In genomic region chr8:121912831-121913230, GRCm38 (mm10) we compare ENCODE assay signal across 32 mouse cellular contexts. TPM values are rescaled to one million over a fixed set of nuclear protein-coding genes. Genes with fewer than 3 reads are reported as not detected.
DNase-seq lines count a peak whose midpoint lies in the region; ATAC-seq and TF ChIP-seq lines count a peak whose summit lies in the region.
"Had no signal": no experiment of that assay in that cellular context is flagged by ENCODE, and none has a peak within 500 bp of the region (broad histone marks: within the 10 kb centered on the region; RNA-seq: fewer than 3 reads in every experiment).

No protein-coding gene starts in this region.

- intact Hi-C loops in heart, postnatal 14 days (cut with DNase I), result no loop called here

- H3K4me1 ChIP-seq in hindbrain, embryonic 13.5 days (replicated peaks), result peaks cover 4% of the 10 kb centered on the region
- no peaks in the 10 kb centered on the region for H3K4me1 ChIP-seq in hindbrain, embryonic 11.5 days (replicated peaks; ENCODE audit: control insufficient read depth, insufficient read depth, low read length)
- peaks cover 14% of the 10 kb centered on the region for H3K4me1 ChIP-seq in liver, postnatal 0 days (ENCODE audit: insufficient read depth)
- peaks cover 20% of the 10 kb centered on the region for H3K4me1 ChIP-seq in liver, embryonic 11.5 days (replicated peaks; ENCODE audit: control insufficient read depth, insufficient read depth, low read length)
- H3K4me1 ChIP-seq in olfactory bulb, adult 2 months (ENCODE audit: control insufficient read depth, insufficient read depth, low read length), result peaks cover 5% of the 10 kb centered on the region; the same call in 1 of the 2 replicates

- TF ChIP-seq CTCF in liver, postnatal 0 days (IDR thresholded peaks at IDR 0.05; ENCODE audit: low read depth), result no peak
- TF ChIP-seq CTCF in olfactory bulb, adult 2 months (IDR thresholded peaks at IDR 0.05; ENCODE audit: insufficient read depth, low read depth, low read length), result no peak

- TF ChIP-seq POLR2A in olfactory bulb, adult 2 months (IDR thresholded peaks at IDR 0.05; ENCODE audit: insufficient read depth, low read depth, low read length), result no peak

- no peak for TF ChIP-seq EP300 in liver, postnatal 0 days (IDR thresholded peaks at IDR 0.05; ENCODE audit: low read depth)

- ATAC-seq in hindbrain, embryonic 13.5 days (ENCODE audit: low FRiP score), result no peak
- no peak for ATAC-seq in hindbrain, embryonic 11.5 days (ENCODE audit: low FRiP score)
- no peak for ATAC-seq in liver, postnatal 0 days
- peak; percentile 58; the same call in 1 of the 2 replicates for ATAC-seq in liver, embryonic 11.5 days (replicated peaks; ENCODE audit: low FRiP score)
- ATAC-seq: forebrain, postnatal 0 days; intestine, embryonic 15.5 days had no signal

- H3K9me3 ChIP-seq in hindbrain, embryonic 13.5 days, result no peaks in the 10 kb centered on the region
- no peaks in the 10 kb centered on the region for H3K9me3 ChIP-seq in hindbrain, embryonic 11.5 days (ENCODE audit: control insufficient read depth, low read length)
- no peaks in the 10 kb centered on the region for H3K9me3 ChIP-seq in liver, postnatal 0 days (ENCODE audit: low read length)
- H3K9me3 ChIP-seq in liver, embryonic 11.5 days (ENCODE audit: control insufficient read depth, low read length), result no peaks in the 10 kb centered on the region
- H3K9me3 ChIP-seq: embryonic facial prominence, embryonic 13.5 days; forebrain, embryonic 10.5 days; heart, embryonic 13.5 days; intestine, embryonic 15.5 days; lung, embryonic 15.5 days; neural tube, embryonic 15.5 days; stomach, embryonic 15.5 days had no signal

- peak overlapping the region; percentile 44; the same call in 1 of the 2 replicates for H3K27ac ChIP-seq in hindbrain, embryonic 13.5 days
- H3K27ac ChIP-seq in hindbrain, embryonic 11.5 days (ENCODE audit: low read depth, low read length), result no peak overlapping the region
- no peak overlapping the region for H3K27ac ChIP-seq in liver, postnatal 0 days (ENCODE audit: low read depth)
- no peak overlapping the region for H3K27ac ChIP-seq in liver, embryonic 11.5 days (ENCODE audit: low read depth, low read length)
- H3K27ac ChIP-seq in olfactory bulb, adult 2 months (ENCODE audit: insufficient read depth, low read depth, low read length), result 0 out of 2 replicates have a peak overlapping the region, but pooled peaks have one; percentile 2
- H3K27ac ChIP-seq: embryonic facial prominence, embryonic 13.5 days; forebrain, embryonic 10.5 days; heart, embryonic 13.5 days; hindbrain, embryonic 14.5 days; intestine, embryonic 15.5 days; lung, embryonic 15.5 days; neural tube, embryonic 15.5 days; stomach, embryonic 15.5 days had no signal

- 71% methylated on average over 3 of the region's 3 CpGs for WGBS in hindbrain, embryonic 13.5 days
- 68% methylated on average over 3 of the region's 3 CpGs for WGBS in hindbrain, embryonic 11.5 days
- WGBS in liver, postnatal 0 days (ENCODE audit: insufficient replicate concordance), result 70% methylated on average over 3 of the region's 3 CpGs
- WGBS in liver, embryonic 11.5 days, result 68% methylated on average over 3 of the region's 3 CpGs
- WGBS in olfactory bulb, adult 2 months, result 73% methylated on average over 3 of the region's 3 CpGs

- no peaks in the 10 kb centered on the region for H3K36me3 ChIP-seq in hindbrain, embryonic 13.5 days
- H3K36me3 ChIP-seq in hindbrain, embryonic 11.5 days (ENCODE audit: control insufficient read depth, insufficient read depth, low read length), result no peaks in the 10 kb centered on the region
- H3K36me3 ChIP-seq in liver, postnatal 0 days (replicated peaks; ENCODE audit: insufficient read depth, low read length), result no peaks in the 10 kb centered on the region
- H3K36me3 ChIP-seq in liver, embryonic 11.5 days (ENCODE audit: control insufficient read depth, insufficient read depth, low read length), result no peaks in the 10 kb centered on the region
- H3K36me3 ChIP-seq: embryonic facial prominence, embryonic 13.5 days; forebrain, embryonic 10.5 days; heart, embryonic 13.5 days; intestine, embryonic 15.5 days; lung, embryonic 15.5 days; neural tube, embryonic 15.5 days; stomach, embryonic 15.5 days had no signal

- no peak overlapping the region for H3K9ac ChIP-seq in hindbrain, embryonic 13.5 days
- H3K9ac ChIP-seq in hindbrain, embryonic 11.5 days (ENCODE audit: low read depth, low read length), result no peak overlapping the region
- no peak overlapping the region for H3K9ac ChIP-seq in liver, postnatal 0 days (replicated peaks)
- H3K9ac ChIP-seq in liver, embryonic 11.5 days (ENCODE audit: low read depth, low read length), result no peak overlapping the region
- H3K9ac ChIP-seq: embryonic facial prominence, embryonic 13.5 days; forebrain, postnatal 0 days; heart, embryonic 13.5 days; hindbrain, embryonic 14.5 days; intestine, embryonic 15.5 days; lung, embryonic 15.5 days; neural tube, embryonic 15.5 days; stomach, embryonic 15.5 days had no signal

- H3K4me2 ChIP-seq in hindbrain, embryonic 13.5 days, result no peak overlapping the region
- H3K4me2 ChIP-seq in hindbrain, embryonic 11.5 days (replicated peaks; ENCODE audit: low read depth, low read length), result no peak overlapping the region
- no peak overlapping the region for H3K4me2 ChIP-seq in liver, postnatal 0 days (ENCODE audit: low read depth, low read length)
- no peak overlapping the region for H3K4me2 ChIP-seq in liver, embryonic 11.5 days
- H3K4me2 ChIP-seq: embryonic facial prominence, embryonic 13.5 days; heart, embryonic 13.5 days; hindbrain, embryonic 14.5 days; intestine, embryonic 15.5 days; lung, embryonic 15.5 days; midbrain, embryonic 11.5 days; neural tube, embryonic 15.5 days; stomach, embryonic 15.5 days had no signal

- no peak for DNase-seq in hindbrain, embryonic 11.5 days (ENCODE audit: low spot score)
- peak; percentile 32 for DNase-seq in liver
- DNase-seq in liver, postnatal 0 days, result no peak
- DNase-seq in liver, embryonic 11.5 days (ENCODE audit: low spot score), result no peak
- no peak for DNase-seq in heart, postnatal 14 days
- DNase-seq: adrenal gland, postnatal 14 days; cerebellum, adult 11-12 months; cerebellum, adult 9-11 months; forebrain, postnatal 0 days; kidney, adult 2 months; kidney, postnatal 36 days; layer of hippocampus, postnatal 36 days; lung, postnatal 36 days; right cerebral cortex, postnatal 25 days; thymus, adult 18-20 months; thymus, postnatal 36 days had no signal

- no peak overlapping the region for H3K4me3 ChIP-seq in hindbrain, embryonic 13.5 days
- no peak overlapping the region for H3K4me3 ChIP-seq in hindbrain, embryonic 11.5 days (ENCODE audit: low read depth, low read length)
- no peak overlapping the region for H3K4me3 ChIP-seq in liver, postnatal 0 days (ENCODE audit: low read depth, low read length)
- no peak overlapping the region for H3K4me3 ChIP-seq in liver, embryonic 11.5 days (ENCODE audit: low read depth, low read length)
- no peak overlapping the region for H3K4me3 ChIP-seq in olfactory bulb, adult 2 months (ENCODE audit: insufficient read depth, low read depth, low read length)
- H3K4me3 ChIP-seq: embryonic facial prominence, embryonic 13.5 days; forebrain, embryonic 10.5 days; heart, embryonic 13.5 days; intestine, embryonic 15.5 days; lung, embryonic 15.5 days; neural tube, embryonic 15.5 days; stomach, embryonic 15.5 days had no signal

- H3K27me3 ChIP-seq in hindbrain, embryonic 13.5 days, result peaks cover 13% of the 10 kb centered on the region
- peaks cover 2% of the 10 kb centered on the region; the same call in 1 of the 2 replicates for H3K27me3 ChIP-seq in hindbrain, embryonic 11.5 days (ENCODE audit: control insufficient read depth, insufficient read depth, low read length)
- H3K27me3 ChIP-seq in liver, postnatal 0 days (ENCODE audit: insufficient read depth, low read length), result no peaks in the 10 kb centered on the region
- no peaks in the 10 kb centered on the region; the same call in 1 of the 2 replicates for H3K27me3 ChIP-seq in liver, embryonic 11.5 days (replicated peaks; ENCODE audit: control insufficient read depth, insufficient read depth, low read length)
- H3K27me3 ChIP-seq: intestine, embryonic 15.5 days; stomach, embryonic 15.5 days had no signal

RNA-seq across cellular contexts. Expression of gene Slc7a5, which starts 5.3 kb away (rescaled TPM):
- 37.9 and 39.7 TPM in 2 replicates for polyA plus RNA-seq in hindbrain, embryonic 13.5 days (2015; fragmentation: Nextera tagmentation; extraction: Ambion mirVana)
- 23.3 and 29.9 TPM in 2 replicates for polyA plus RNA-seq in hindbrain, embryonic 11.5 days (2014; fragmentation: Nextera tagmentation; extraction: Ambion mirVana)
- 10.5 and 10.8 TPM in 2 replicates for polyA plus RNA-seq in liver, postnatal 0 days (2015; fragmentation: Nextera tagmentation; extraction: Ambion mirVana)
- 58.2 and 61.5 TPM in 2 replicates for polyA plus RNA-seq in liver, embryonic 11.5 days (2014; fragmentation: Nextera tagmentation; extraction: Ambion mirVana)
- not detected in 2 replicates for polyA plus RNA-seq in olfactory bulb, adult 2 months (2012; ENCODE audit: insufficient read depth, insufficient read length, low replicate concordance, missing spikeins)
- total RNA-seq in heart, postnatal 14 days (2021), result 1 to 10 TPM; 6.7 to 7.0 TPM

RNA-seq across cellular contexts. Expression of gene Car5a, which starts 31.9 kb away (rescaled TPM):
- polyA plus RNA-seq in hindbrain, embryonic 13.5 days (2015; fragmentation: Nextera tagmentation; extraction: Ambion mirVana), result 0.19 and 0.43 TPM in 2 replicates
- polyA plus RNA-seq in hindbrain, embryonic 11.5 days (2014; fragmentation: Nextera tagmentation; extraction: Ambion mirVana), result 0.15 TPM in 1 of 2 replicates, not detected in the other
- 5.9 and 9.6 TPM in 2 replicates for polyA plus RNA-seq in liver, postnatal 0 days (2015; fragmentation: Nextera tagmentation; extraction: Ambion mirVana)
- 0.55 and 0.66 TPM in 2 replicates for polyA plus RNA-seq in liver, embryonic 11.5 days (2014; fragmentation: Nextera tagmentation; extraction: Ambion mirVana)
- not detected in 2 replicates for polyA plus RNA-seq in olfactory bulb, adult 2 months (2012; ENCODE audit: insufficient read depth, insufficient read length, low replicate concordance, missing spikeins)
- total RNA-seq in heart, postnatal 14 days (2021), result not detected
- total RNA-seq: forebrain, postnatal 0 days; gastrocnemius, adult 8-10 months; heart, postnatal 25 days; layer of hippocampus, postnatal 36 days; megakaryocyte, adult 5-6 weeks had no signal
- polyA plus RNA-seq: embryonic facial prominence, embryonic 13.5 days; forebrain, embryonic 10.5 days; hindbrain, embryonic 14.5 days; kidney, embryonic 16.5 days; limb, embryonic 11.5 days; lung, embryonic 15.5 days had no signal

RNA-seq across cellular contexts. Expression of gene Banp, which starts 36.7 kb away (rescaled TPM):
- 50.3 and 59.0 TPM in 2 replicates for polyA plus RNA-seq in hindbrain, embryonic 13.5 days (2015; fragmentation: Nextera tagmentation; extraction: Ambion mirVana)
- polyA plus RNA-seq in hindbrain, embryonic 11.5 days (2014; fragmentation: Nextera tagmentation; extraction: Ambion mirVana), result 50.8 and 51.8 TPM in 2 replicates
- 7.6 and 7.9 TPM in 2 replicates for polyA plus RNA-seq in liver, postnatal 0 days (2015; fragmentation: Nextera tagmentation; extraction: Ambion mirVana)
- 40.2 and 47.4 TPM in 2 replicates for polyA plus RNA-seq in liver, embryonic 11.5 days (2014; fragmentation: Nextera tagmentation; extraction: Ambion mirVana)
- polyA plus RNA-seq in olfactory bulb, adult 2 months (2012; ENCODE audit: insufficient read depth, insufficient read length, low replicate concordance, missing spikeins), result not detected in 2 replicates
- 10 to 100 TPM; 16.0 to 24.5 TPM for total RNA-seq in heart, postnatal 14 days (2021)

Comparison
In these comparisons a context has a peak if more than half of its experiments do, and no peak if none do; other contexts are left out.
1. H3K27ac ChIP-seq: peak in hindbrain, embryonic 13.5 days (single experiment) and olfactory bulb, adult 2 months (single experiment); none in hindbrain, embryonic 11.5 days (single experiment), liver, postnatal 0 days (single experiment) and liver, embryonic 11.5 days (single experiment).
2. RNA of gene Slc7a5, which starts 5.3 kb away (polyA plus RNA-seq): 58.2 to 61.5 TPM in liver, embryonic 11.5 days, 37.9 to 39.7 TPM in hindbrain, embryonic 13.5 days, 23.3 to 29.9 TPM in hindbrain, embryonic 11.5 days and 10.5 to 10.8 TPM in liver, postnatal 0 days; not detected in olfactory bulb, adult 2 months; every median in the first group is over 10 times any median in the second.